Mouse (Mus musculus): ENCODE results near the gene Fgfr2. TPM values are rescaled to one million over a fixed set of nuclear protein-coding genes. Genes with fewer than 3 reads are reported as not detected.

The Fgfr2 gene
- polyA plus RNA-seq, 1 experiment from 2014 or later = 110 TPM

- Histone ChIP-seq H3K27ac (ENCODE audit: low read length) (peak overlapping the region; percentile 32; the same call in 1 of the 2 replicates), H3K4me2 (replicated peaks; ENCODE audit: low read depth, low read length) (peak overlapping the region; percentile 80), H3K9me3 (ENCODE audit: low read length) (no peaks in the 10 kb centered on the region), H3K9ac (replicated peaks; ENCODE audit: low read depth) (peak overlapping the region; percentile 19; the same call in 1 of the 2 replicates), H3K4me1 (ENCODE audit: insufficient read depth, low read depth, low read length) (peaks cover 8% of the 10 kb centered on the region; the same call in 1 of the 2 replicates), H3K4me3 (ENCODE audit: low read depth, low read length) (peak overlapping the region; percentile 38), H3K27me3 (replicated peaks; ENCODE audit: insufficient read depth, low read length) (no peaks in the 10 kb centered on the region), H3K36me3 (ENCODE audit: insufficient read depth, low read length) (no peaks in the 10 kb centered on the region)
- 13% methylated on average over 19 of the region's 19 CpGs for WGBS
- peak; percentile 42 for ATAC-seq
- TF ChIP-seq EP300 (IDR thresholded peaks at IDR 0.05) = no peak
- no peak for TF ChIP-seq CTCF (IDR thresholded peaks at IDR 0.05)
- no peak for DNase-seq (ENCODE audit: low spot score)
Measured at GRCm38 (mm10) chr7:130692943-130693799, 2430.0 kb downstream of the Fgfr2 start.

GRCm38 (mm10) chr7:130692392-130692942 is 2430.7 kb downstream of the Fgfr2 start:
- peak; percentile 55 for DNase-seq (ENCODE audit: low spot score)
- H3K9ac ChIP-seq (replicated peaks; ENCODE audit: low read depth) = peak overlapping the region; percentile 19; the same call in 1 of the 2 replicates
- H3K4me3 ChIP-seq (ENCODE audit: low read depth, low read length) = peak overlapping the region; percentile 38
- TF ChIP-seq CTCF (IDR thresholded peaks at IDR 0.05) (peak; percentile 49), EP300 (IDR thresholded peaks at IDR 0.05) (no peak)
- peak overlapping the region; percentile 32; the same call in 1 of the 2 replicates for H3K27ac ChIP-seq (ENCODE audit: low read length)
- no peaks in the 10 kb centered on the region for H3K9me3 ChIP-seq (ENCODE audit: low read length)
- no peaks in the 10 kb centered on the region for H3K27me3 ChIP-seq (replicated peaks; ENCODE audit: insufficient read depth, low read length)
- 2% methylated on average over 38 of the region's 39 CpGs for WGBS
- peak; percentile 81 for ATAC-seq
- H3K36me3 ChIP-seq (ENCODE audit: insufficient read depth, low read length) = no peaks in the 10 kb centered on the region
- peak overlapping the region; percentile 80 for H3K4me2 ChIP-seq (replicated peaks; ENCODE audit: low read depth, low read length)
- H3K4me1 ChIP-seq (ENCODE audit: insufficient read depth, low read depth, low read length) = peaks cover 8% of the 10 kb centered on the region; the same call in 1 of the 2 replicates

- no peak for ATAC-seq
- WGBS = 15% methylated on average over 1 of the region's 2 CpGs
- H3K9me3 ChIP-seq (ENCODE audit: low read length) = no peaks in the 10 kb centered on the region
- H3K27me3 ChIP-seq (replicated peaks; ENCODE audit: insufficient read depth, low read length) = no peaks in the 10 kb centered on the region
- H3K4me2 ChIP-seq (replicated peaks; ENCODE audit: low read depth, low read length) = no peak overlapping the region
- TF ChIP-seq CTCF (IDR thresholded peaks at IDR 0.05) (no peak), EP300 (IDR thresholded peaks at IDR 0.05) (no peak)
- no peak overlapping the region for H3K9ac ChIP-seq (replicated peaks; ENCODE audit: low read depth)
- DNase-seq (ENCODE audit: low spot score) = no peak
- peaks cover 8% of the 10 kb centered on the region; the same call in 1 of the 2 replicates for H3K4me1 ChIP-seq (ENCODE audit: insufficient read depth, low read depth, low read length)
- H3K4me3 ChIP-seq (ENCODE audit: low read depth, low read length) = no peak overlapping the region
- H3K36me3 ChIP-seq (ENCODE audit: insufficient read depth, low read length) = no peaks in the 10 kb centered on the region
- H3K27ac ChIP-seq (ENCODE audit: low read length) = no peak overlapping the region
Measured at GRCm38 (mm10) chr7:130691931-130692330, 2431.2 kb downstream of the Fgfr2 start.

- no peak for ATAC-seq
- Histone ChIP-seq H3K27ac (ENCODE audit: low read length) (no peak overlapping the region), H3K4me1 (ENCODE audit: insufficient read depth, low read depth, low read length) (peaks cover 8% of the 10 kb centered on the region; the same call in 1 of the 2 replicates)
Measured at GRCm38 (mm10) chr7:130690869-130691268, 2432.3 kb downstream of the Fgfr2 start.

GRCm38 (mm10) chr7:130688601-130689000 is 2434.5 kb downstream of the Fgfr2 start:
- Histone ChIP-seq H3K9ac (replicated peaks; ENCODE audit: low read depth) (no peak overlapping the region), H3K4me3 (ENCODE audit: low read depth, low read length) (no peak overlapping the region), H3K4me2 (replicated peaks; ENCODE audit: low read depth, low read length) (no peak overlapping the region), H3K9me3 (ENCODE audit: low read length) (no peaks in the 10 kb centered on the region), H3K4me1 (ENCODE audit: insufficient read depth, low read depth, low read length) (peaks cover 8% of the 10 kb centered on the region; the same call in 1 of the 2 replicates), H3K27me3 (replicated peaks; ENCODE audit: insufficient read depth, low read length) (no peaks in the 10 kb centered on the region), H3K36me3 (ENCODE audit: insufficient read depth, low read length) (no peaks in the 10 kb centered on the region), H3K27ac (ENCODE audit: low read length) (no peak overlapping the region)
- no peak for TF ChIP-seq CTCF (IDR thresholded peaks at IDR 0.05)
- no peak for TF ChIP-seq EP300 (IDR thresholded peaks at IDR 0.05)
- DNase-seq (ENCODE audit: low spot score) (no peak), ATAC-seq (no peak)
- 70% methylated on average over 4 of the region's 4 CpGs for WGBS

More at GRCm38 (mm10) chr7:130690869-130691268, 2432.3 kb downstream of the Fgfr2 start:
- DNase-seq (ENCODE audit: low spot score) = no peak
- Histone ChIP-seq H3K4me2 (replicated peaks; ENCODE audit: low read depth, low read length) (no peak overlapping the region), H3K9ac (replicated peaks; ENCODE audit: low read depth) (no peak overlapping the region), H3K9me3 (ENCODE audit: low read length) (no peaks in the 10 kb centered on the region), H3K36me3 (ENCODE audit: insufficient read depth, low read length) (no peaks in the 10 kb centered on the region), H3K4me3 (ENCODE audit: low read depth, low read length) (no peak overlapping the region), H3K27me3 (replicated peaks; ENCODE audit: insufficient read depth, low read length) (no peaks in the 10 kb centered on the region)
- TF ChIP-seq EP300 (IDR thresholded peaks at IDR 0.05) (no peak), CTCF (IDR thresholded peaks at IDR 0.05) (no peak)
- WGBS = 59% methylated on average over 6 of the region's 6 CpGs

- no peak overlapping the region for H3K4me2 ChIP-seq (replicated peaks; ENCODE audit: low read depth, low read length)
- H3K27me3 ChIP-seq (replicated peaks; ENCODE audit: insufficient read depth, low read length) = no peaks in the 10 kb centered on the region
- no peak overlapping the region for H3K27ac ChIP-seq (ENCODE audit: low read length)
- WGBS = 43% methylated on average over 4 of the region's 4 CpGs
- H3K4me3 ChIP-seq (ENCODE audit: low read depth, low read length) = no peak overlapping the region
- DNase-seq (ENCODE audit: low spot score) (no peak), ATAC-seq (no peak)
- TF ChIP-seq EP300 (IDR thresholded peaks at IDR 0.05) = no peak
- no peak for TF ChIP-seq CTCF (IDR thresholded peaks at IDR 0.05)
- H3K9ac ChIP-seq (replicated peaks; ENCODE audit: low read depth) = no peak overlapping the region
- no peaks in the 10 kb centered on the region for H3K9me3 ChIP-seq (ENCODE audit: low read length)
- no peaks in the 10 kb centered on the region for H3K4me1 ChIP-seq (ENCODE audit: insufficient read depth, low read depth, low read length)
- H3K36me3 ChIP-seq (ENCODE audit: insufficient read depth, low read length) = no peaks in the 10 kb centered on the region
Measured at GRCm38 (mm10) chr7:130681798-130682197, 2441.4 kb downstream of the Fgfr2 start.
